Mouse (Mus musculus): ENCODE results near the gene Meltf. TPM values are rescaled to one million over a fixed set of nuclear protein-coding genes. Genes with fewer than 3 reads are reported as not detected.

Meltf gene
- total and polyA plus RNA-seq, 3 experiments, result 0.04 to 0.09 (median 0.07) TPM

GRCm38 (mm10) chr16:31935091-31935979 lies 56.7 kb downstream of the Meltf start:
- no peaks in the 10 kb centered on the region for H3K27me3 ChIP-seq (replicated peaks)
- H3K4me1 ChIP-seq (ENCODE audit: control insufficient read depth in 1 of 2, insufficient read depth in 2 of 2), result peaks cover 6 to 21% of the 10 kb centered on the region in 2 experiments; a peak in 3 of 4 replicates
- no peak overlapping the region for H3K9ac ChIP-seq (ENCODE audit: insufficient read depth, low read depth)
- peaks cover 62% of the 10 kb centered on the region for H3K9me3 ChIP-seq (replicated peaks; ENCODE audit: low read length)
- H3K4me3 ChIP-seq (replicated peaks in 1 of 3; ENCODE audit: low read depth in 2 of 3, low read length in 2 of 3, poor library complexity in 1 of 3), result no peak overlapping the region
- H3K27ac ChIP-seq (ENCODE audit: insufficient read depth, low read depth), result no peak overlapping the region
- no peak overlapping the region for H3K4me2 ChIP-seq (ENCODE audit: insufficient read depth, low read depth, poor library complexity, severe bottlenecking)
- DNase-seq (ENCODE audit: extremely low read depth), result no peak
- H3K36me3 ChIP-seq (replicated peaks in 1 of 2; ENCODE audit: control insufficient read depth in 1 of 2, insufficient read depth in 1 of 2, low read length in 1 of 2), result peaks cover 4 to 55% of the 10 kb centered on the region in 2 experiments
- in situ Hi-C loops (cut with MboI; ENCODE audit: low pct_ligation_motif_present, low pct_unique_long_range_greater_than_20kb, low sequenced_read_pairs), result no loop called here
- dilution Hi-C loops (cut with MboI; ENCODE audit: extremely low pct_ligation_motif_present, extremely low pct_unique_long_range_greater_than_20kb, low sequenced_read_pairs), result no loop called here
- H3K79me2 ChIP-seq (replicated peaks; ENCODE audit: control insufficient read depth, extremely low read depth, insufficient read depth, poor library complexity, severe bottlenecking), result no peaks in the 10 kb centered on the region
- no peak for TF ChIP-seq UBTF (IDR thresholded peaks at IDR 0.05; ENCODE audit: low read depth, low read length)
- no peak for TF ChIP-seq TCF12 (IDR thresholded peaks at IDR 0.05; ENCODE audit: low read depth, low read length)
- TF ChIP-seq GABPA (IDR thresholded peaks at IDR 0.05; ENCODE audit: insufficient replicate concordance, low read depth, low read length), result no peak
- TF ChIP-seq CHD2 (IDR thresholded peaks at IDR 0.05; ENCODE audit: low read length), result no peak
- TF ChIP-seq ZNF384 (IDR thresholded peaks at IDR 0.05; ENCODE audit: low read depth, low read length), result no peak
- no peak for TF ChIP-seq SIN3A (IDR thresholded peaks at IDR 0.05; ENCODE audit: low read length)
- TF ChIP-seq JUND (conservative IDR thresholded peaks at IDR 0.05; ENCODE audit: low read depth, low read length), result no peak
- no peak for TF ChIP-seq NRF1 (IDR thresholded peaks at IDR 0.05; ENCODE audit: low read depth, low read length)

- no peaks in the 10 kb centered on the region for H3K79me2 ChIP-seq (replicated peaks; ENCODE audit: control insufficient read depth, extremely low read depth, insufficient read depth, poor library complexity, severe bottlenecking)
- no peak for TF ChIP-seq KAT2A (IDR thresholded peaks at IDR 0.05; ENCODE audit: insufficient replicate concordance, low read length)
- TF ChIP-seq CTCF (conservative IDR thresholded peaks at IDR 0.05 in 1 of 2, IDR thresholded peaks at IDR 0.05 in 1 of 2; ENCODE audit: low read depth in 2 of 2, low read length in 2 of 2), result 0 out of 4 replicates have a peak, but pooled peaks of 1 of the 2 experiments have one; percentile 8
- dilution Hi-C loops (cut with MboI; ENCODE audit: extremely low pct_ligation_motif_present, extremely low pct_unique_long_range_greater_than_20kb, low sequenced_read_pairs), result no loop called here
These were observed 58.0 kb downstream of the Meltf start for GRCm38 (mm10) chr16:31936568-31936967.

GRCm38 (mm10) chr16:31938856-31939255 lies 60.2 kb downstream of the Meltf start:
- H3K27me3 ChIP-seq (replicated peaks), result no peaks in the 10 kb centered on the region
- no peaks in the 10 kb centered on the region for H3K79me2 ChIP-seq (replicated peaks; ENCODE audit: control insufficient read depth, extremely low read depth, insufficient read depth, poor library complexity, severe bottlenecking)
- peaks cover 26% of the 10 kb centered on the region for H3K9me3 ChIP-seq (replicated peaks; ENCODE audit: low read length)
- no peak overlapping the region for H3K27ac ChIP-seq (ENCODE audit: insufficient read depth, low read depth)
- dilution Hi-C loops (cut with MboI; ENCODE audit: extremely low pct_ligation_motif_present, extremely low pct_unique_long_range_greater_than_20kb, low sequenced_read_pairs), result no loop called here
- peaks cover 9 to 38% of the 10 kb centered on the region in 2 experiments; a peak in 3 of 4 replicates for H3K4me1 ChIP-seq (ENCODE audit: control insufficient read depth in 1 of 2, insufficient read depth in 2 of 2)
- peaks cover 0 to 29% of the 10 kb centered on the region in 2 experiments for H3K36me3 ChIP-seq (replicated peaks in 1 of 2; ENCODE audit: control insufficient read depth in 1 of 2, insufficient read depth in 1 of 2, low read length in 1 of 2)
- H3K9ac ChIP-seq (ENCODE audit: insufficient read depth, low read depth), result no peak overlapping the region
- H3K4me3 ChIP-seq (replicated peaks in 1 of 3; ENCODE audit: low read depth in 2 of 3, low read length in 2 of 3, poor library complexity in 1 of 3), result no peak overlapping the region
- DNase-seq (ENCODE audit: extremely low read depth), result no peak
- no peak overlapping the region for H3K4me2 ChIP-seq (ENCODE audit: insufficient read depth, low read depth, poor library complexity, severe bottlenecking)
- in situ Hi-C loops (cut with MboI; ENCODE audit: low pct_ligation_motif_present, low pct_unique_long_range_greater_than_20kb, low sequenced_read_pairs), result no loop called here
- TF ChIP-seq TCF12 (IDR thresholded peaks at IDR 0.05; ENCODE audit: low read depth, low read length) (no peak), USF1 (IDR thresholded peaks at IDR 0.05; ENCODE audit: low read depth, low read length) (no peak), RAD21 (IDR thresholded peaks at IDR 0.05; ENCODE audit: low read depth, low read length) (no peak), ZKSCAN1 (IDR thresholded peaks at IDR 0.05; ENCODE audit: borderline replicate concordance, low read depth, low read length) (no peak), GABPA (IDR thresholded peaks at IDR 0.05; ENCODE audit: insufficient replicate concordance, low read depth, low read length) (no peak), SIN3A (IDR thresholded peaks at IDR 0.05; ENCODE audit: low read length) (no peak), CTCF (conservative IDR thresholded peaks at IDR 0.05 in 1 of 2, IDR thresholded peaks at IDR 0.05 in 1 of 2; ENCODE audit: low read depth in 2 of 2, low read length in 2 of 2) (no peak), ETS1 (conservative IDR thresholded peaks at IDR 0.05; ENCODE audit: low read depth, low read length) (no peak), MXI1 (IDR thresholded peaks at IDR 0.05; ENCODE audit: low read depth, low read length) (no peak), UBTF (IDR thresholded peaks at IDR 0.05; ENCODE audit: low read depth, low read length) (no peak), EP300 (IDR thresholded peaks at IDR 0.05; ENCODE audit: low read length) (no peak), ELF1 (IDR thresholded peaks at IDR 0.05; ENCODE audit: low read depth, low read length) (no peak), JUND (conservative IDR thresholded peaks at IDR 0.05; ENCODE audit: low read depth, low read length) (no peak), MAFK (IDR thresholded peaks at IDR 0.05; ENCODE audit: insufficient replicate concordance, low read length) (no peak), MEF2A (IDR thresholded peaks at IDR 0.05; ENCODE audit: borderline replicate concordance, low read depth, low read length) (no peak), POLR2AphosphoS2 (IDR thresholded peaks at IDR 0.05; ENCODE audit: low read depth, low read length) (no peak), RCOR1 (conservative IDR thresholded peaks at IDR 0.05; ENCODE audit: low read depth, low read length) (no peak), E2F4 (IDR thresholded peaks at IDR 0.05; ENCODE audit: insufficient replicate concordance, low read depth, low read length) (no peak)

More at GRCm38 (mm10) chr16:31936568-31936967, 58.0 kb downstream of the Meltf start:
- Histone ChIP-seq H3K4me1 (ENCODE audit: control insufficient read depth in 1 of 2, insufficient read depth in 2 of 2) (peaks cover 9 to 29% of the 10 kb centered on the region in 2 experiments; a peak in 3 of 4 replicates), H3K9me3 (replicated peaks; ENCODE audit: low read length) (peaks cover 49% of the 10 kb centered on the region), H3K4me2 (ENCODE audit: insufficient read depth, low read depth, poor library complexity, severe bottlenecking) (no peak overlapping the region), H3K9ac (ENCODE audit: insufficient read depth, low read depth) (no peak overlapping the region), H3K4me3 (replicated peaks in 1 of 3; ENCODE audit: low read depth in 2 of 3, low read length in 2 of 3, poor library complexity in 1 of 3) (no peak overlapping the region), H3K27me3 (replicated peaks) (no peaks in the 10 kb centered on the region), H3K36me3 (replicated peaks in 1 of 2; ENCODE audit: control insufficient read depth in 1 of 2, insufficient read depth in 1 of 2, low read length in 1 of 2) (peaks cover 0 to 42% of the 10 kb centered on the region in 2 experiments), H3K27ac (ENCODE audit: insufficient read depth, low read depth) (no peak overlapping the region)
- in situ Hi-C loops (cut with MboI; ENCODE audit: low pct_ligation_motif_present, low pct_unique_long_range_greater_than_20kb, low sequenced_read_pairs), result no loop called here
- no peak for DNase-seq (ENCODE audit: extremely low read depth)

Data from CH12.LX (cell line).